Mouse (Mus musculus) ES-E14 (cell line): ENCODE data around the gene Gsto2. TPM values are rescaled to one million over a fixed set of nuclear protein-coding genes. Genes with fewer than 3 reads are reported as not detected.

Source experiments
- DNase-seq: peaks from one replicate; pipeline ENCODE4 v3.0.0-alpha.2; 2013; ENCODE audit warnings: low read depth, low spot score
- H3K27ac ChIP-seq: 2 replicates; pipeline ENCODE4 v1.5.1; 2012; ENCODE audit warnings: low read depth, mild to moderate bottlenecking, low read length, moderate library complexity, mixed read lengths; ENCODE audit not compliant: poor library complexity, insufficient read depth, severe bottlenecking
- H3K36me3 ChIP-seq: 2 replicates; pipeline ENCODE4 v1.6.1; 2012; ENCODE audit warnings: mild to moderate bottlenecking, low read length, moderate library complexity, mixed read lengths; ENCODE audit not compliant: control insufficient read depth, poor library complexity, insufficient read depth, severe bottlenecking
- H3K4me1 ChIP-seq, 2 experiments: fragments of 150-350 bp in 1 of 2; sonication (generic) in 1 of 2; 2 replicates each; pipeline ENCODE4 v1.6.1; 2012; ENCODE audit warnings: low read length in 2 of 2, mild to moderate bottlenecking in 1 of 2, mixed read lengths in 1 of 2; ENCODE audit not compliant: control insufficient read depth in 2 of 2, insufficient read depth in 2 of 2, poor library complexity in 1 of 2
- H3K4me3 ChIP-seq, 2 experiments: fragments of 150-350 bp in 1 of 2; sonication (generic) in 1 of 2; 2 replicates each; pipeline ENCODE4 v1.5.1; 2012; ENCODE audit warnings: low read length in 2 of 2, low read depth in 1 of 2, mild to moderate bottlenecking in 1 of 2, mixed read lengths in 1 of 2; ENCODE audit not compliant: insufficient read depth in 1 of 2, poor library complexity in 1 of 2, severe bottlenecking in 1 of 2
- H3K9ac ChIP-seq: 2 replicates; pipeline ENCODE4 v1.6.1; 2012; ENCODE audit warnings: low read depth, mild to moderate bottlenecking, low read length, mixed read lengths; ENCODE audit not compliant: poor library complexity, insufficient read depth, severe bottlenecking
- H3K9me3 ChIP-seq: fragments of 150-350 bp; sonication (generic); 2 replicates; pipeline ENCODE4 v1.6.1; 2012; ENCODE audit warnings: low read depth, mild to moderate bottlenecking, low read length; ENCODE audit not compliant: control insufficient read depth, insufficient read depth
- CHD2 ChIP-seq: IDR thresholded peaks from 2 replicates; pipeline ENCODE4 v1.6.1; 2014; ENCODE audit warnings: mild to moderate bottlenecking, low read depth, low read length, inconsistent platforms
- HCFC1 ChIP-seq: IDR thresholded peaks from 2 replicates; pipeline ENCODE4 v1.6.1; 2012; ENCODE audit warnings: low read length, inconsistent platforms, borderline replicate concordance; ENCODE audit not compliant: insufficient read depth
- MAFK ChIP-seq: IDR thresholded peaks from 2 replicates; pipeline ENCODE4 v1.6.1; 2014; ENCODE audit warnings: mild to moderate bottlenecking, low read depth, low read length, inconsistent platforms; ENCODE audit not compliant: insufficient read depth
- ZC3H11A ChIP-seq: IDR thresholded peaks from 2 replicates; pipeline ENCODE4 v1.6.1; 2012; ENCODE audit warnings: low read depth, mild to moderate bottlenecking, inconsistent platforms, low read length, borderline replicate concordance
- ZNF384 ChIP-seq: IDR thresholded peaks from 2 replicates; pipeline ENCODE4 v1.6.1; 2012; ENCODE audit warnings: low read depth, low read length, inconsistent platforms
- in situ Hi-C, 2 experiments: fragments of 600-800 bp; cut with MboI; formaldehyde crosslinking; loops; one replicate each; pipeline ENCODE4 v1.15.1; 2025; ENCODE audit warnings: low sequenced_read_pairs in 2 of 2, inconsistent platforms in 1 of 2; ENCODE audit not compliant: unreplicated experiment in 2 of 2
- total RNA-seq: library from RNA; depleted of rRNA; stranded (reverse); fragments of 300-350 nt; gene quantifications from 2 replicates; pipeline ENCODE4 v1.2.3, GENCODE M21; 2012

Gene Gsto2
- total RNA-seq, 1 experiment, result 0.71 TPM

DNA sequence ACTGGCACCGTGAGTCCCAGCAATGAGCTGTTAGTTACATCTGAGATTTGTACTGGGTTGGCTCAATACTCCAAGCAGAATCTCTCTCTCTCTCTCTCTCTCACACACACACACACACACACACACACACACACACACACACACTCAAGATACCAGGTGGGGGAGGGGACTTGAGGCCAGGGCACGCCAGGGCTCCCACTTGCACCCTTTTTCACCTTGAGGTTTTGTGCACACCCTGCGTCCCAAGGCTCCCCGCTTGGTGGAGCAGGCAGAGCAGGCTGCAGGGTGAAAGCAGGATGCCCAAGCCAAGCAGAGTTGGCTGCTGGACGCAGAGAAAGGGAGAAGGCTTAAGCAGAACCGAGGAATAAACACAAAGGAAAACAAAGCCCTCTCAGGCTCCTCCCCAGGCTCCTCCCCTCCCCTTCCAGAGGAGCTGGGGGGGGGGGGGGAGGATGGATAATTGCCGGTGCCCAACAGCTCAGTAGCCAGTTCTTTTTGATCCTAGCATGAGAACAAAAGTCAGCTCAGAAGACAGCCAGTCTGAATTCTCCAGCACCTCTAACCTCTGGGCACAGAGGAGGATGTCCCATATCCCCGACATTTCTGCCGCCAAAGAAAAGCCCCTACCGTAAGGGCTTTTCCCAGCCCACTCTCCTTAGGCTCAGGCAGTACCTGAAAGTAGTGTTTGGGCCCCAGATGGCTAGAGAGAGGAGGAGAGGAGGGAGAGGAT is 44.2 kb downstream of the Gsto2 start:
- H3K4me1 ChIP-seq, result peaks cover 2 to 12% of the 10 kb centered on the region in 2 experiments; a peak in 2 of 4 replicates
- no peak overlapping the region; a peak in 1 of 4 replicates for H3K4me3 ChIP-seq
- in situ Hi-C loops, result no loop called here
- H3K9ac ChIP-seq, result 0 out of 2 replicates have a peak overlapping the region, but pooled peaks have one; percentile 0
- H3K9me3 ChIP-seq, result no peaks in the 10 kb centered on the region
- TF ChIP-seq ZC3H11A, result no peak
- no peak for TF ChIP-seq CHD2
- TF ChIP-seq HCFC1, result no peak
- no peak for TF ChIP-seq ZNF384
- no peak for TF ChIP-seq MAFK
- H3K36me3 ChIP-seq, result no peaks in the 10 kb centered on the region
- no peak for DNase-seq
- no peak overlapping the region for H3K27ac ChIP-seq

DNA sequence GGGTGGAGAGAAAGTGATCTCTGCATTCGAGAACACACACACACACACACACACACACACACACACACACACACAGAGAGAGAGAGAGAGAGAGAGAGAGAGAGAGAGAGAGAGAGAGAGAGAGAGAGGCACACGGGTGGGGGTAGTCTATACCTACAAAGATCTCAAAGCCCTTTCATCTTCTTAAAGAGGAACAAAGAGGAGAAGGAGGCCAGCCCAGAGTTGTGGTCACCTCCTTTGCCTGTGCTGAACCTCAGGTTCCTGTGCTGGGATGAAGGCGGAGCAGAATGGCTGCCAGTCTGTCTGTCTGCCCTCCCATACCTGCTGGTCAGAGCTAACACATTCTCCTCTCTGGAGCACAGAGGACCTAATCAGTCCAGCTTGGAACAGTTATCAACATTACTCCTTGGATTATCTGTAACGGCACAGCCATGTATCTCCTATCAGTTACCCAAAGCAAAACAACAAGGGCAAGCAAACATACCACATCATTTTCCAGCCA is 44.8 kb downstream of the Gsto2 start:
- no peak overlapping the region for H3K4me3 ChIP-seq
- no peak overlapping the region for H3K9ac ChIP-seq
- DNase-seq, result no peak
- H3K4me1 ChIP-seq, result peaks cover 2 to 12% of the 10 kb centered on the region in 2 experiments; a peak in 2 of 4 replicates
- no peak overlapping the region for H3K27ac ChIP-seq
- TF ChIP-seq CHD2, result no peak
- TF ChIP-seq MAFK, result no peak
- TF ChIP-seq ZC3H11A, result no peak
- TF ChIP-seq HCFC1, result no peak
- TF ChIP-seq ZNF384, result no peak
- H3K9me3 ChIP-seq, result no peaks in the 10 kb centered on the region
- in situ Hi-C loops, result no loop called here
- H3K36me3 ChIP-seq, result no peaks in the 10 kb centered on the region

- Histone ChIP-seq H3K4me1 (peaks cover 2 to 11% of the 10 kb centered on the region in 2 experiments; a peak in 2 of 4 replicates), H3K4me3 (no peak overlapping the region), H3K9me3 (no peaks in the 10 kb centered on the region), H3K36me3 (no peaks in the 10 kb centered on the region), H3K9ac (no peak overlapping the region), H3K27ac (no peak overlapping the region)
- no peak for TF ChIP-seq ZNF384
- TF ChIP-seq ZC3H11A, result no peak
- TF ChIP-seq MAFK, result no peak
- in situ Hi-C loops, result no loop called here
- no peak for DNase-seq
These were observed 45.4 kb downstream of the Gsto2 start for GRCm38 (mm10) chr19:47910751-47911150.

DNA sequence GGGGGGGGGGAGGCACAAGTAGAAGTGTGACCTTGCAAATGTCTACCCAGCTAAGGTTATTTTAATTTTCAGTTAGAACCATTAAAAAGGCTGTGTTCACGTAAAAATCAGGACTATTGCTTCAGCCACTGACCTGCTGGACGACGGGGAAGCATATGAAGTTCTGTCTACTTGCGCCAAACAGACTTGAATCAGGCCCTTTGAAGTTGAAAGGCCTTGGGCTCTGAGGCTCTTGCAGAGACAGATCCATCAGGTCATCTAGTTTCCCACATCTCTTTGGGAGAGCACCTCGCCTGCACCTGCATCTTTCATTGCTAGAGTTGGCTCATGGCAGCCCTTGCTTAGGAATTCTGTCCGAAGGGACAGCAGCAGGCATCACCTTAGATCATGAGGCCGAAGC is 48.0 kb downstream of the Gsto2 start:
- Histone ChIP-seq H3K9me3 (no peaks in the 10 kb centered on the region), H3K9ac (no peak overlapping the region), H3K4me3 (no peak overlapping the region), H3K4me1 (peaks cover 2 to 10% of the 10 kb centered on the region in 2 experiments; a peak in 2 of 4 replicates), H3K36me3 (no peaks in the 10 kb centered on the region), H3K27ac (no peak overlapping the region)
- in situ Hi-C loops, result no loop called here
- TF ChIP-seq HCFC1, result no peak
- TF ChIP-seq ZC3H11A, result no peak
- TF ChIP-seq CHD2, result no peak
- TF ChIP-seq ZNF384, result no peak
- TF ChIP-seq MAFK, result no peak
- DNase-seq, result no peak
